Mouse (Mus musculus) hindbrain, embryonic 16.5 days (tissue): ENCODE measurements around the gene Etaa1. TPM values are rescaled to one million over a fixed set of nuclear protein-coding genes. Genes with fewer than 3 reads are reported as not detected.
A peak's percentile ranks its signal among the peaks of the same experiment; 100 is the strongest.

Experiments used
- ATAC-seq: fragments of 200-750 bp; cut with Nextera tagmentation; 2 replicates; pipeline ENCODE4 v1.8.0; 2017; ENCODE audit warnings: moderate TSS enrichment, moderate library complexity
- H3K27ac ChIP-seq: fragments of 300-500 bp; sonication (generic); 2 replicates; pipeline ENCODE4 v1.5.1; 2014; ENCODE audit warnings: low read depth, mild to moderate bottlenecking, control low read depth, low read length, moderate library complexity
- H3K27me3 ChIP-seq: fragments of 300-500 bp; sonication (generic); replicated peaks from 2 replicates; pipeline ENCODE4 v1.6.1; 2014; ENCODE audit warnings: low read length; ENCODE audit not compliant: control insufficient read depth, insufficient read depth
- H3K36me3 ChIP-seq: fragments of 300-500 bp; sonication (generic); 2 replicates; pipeline ENCODE4 v1.6.1; 2014; ENCODE audit warnings: mild to moderate bottlenecking, low read length, moderate library complexity, mixed read lengths; ENCODE audit not compliant: control insufficient read depth, insufficient read depth
- H3K4me1 ChIP-seq: fragments of 300-500 bp; sonication (generic); 2 replicates; pipeline ENCODE4 v1.6.1; 2014; ENCODE audit warnings: low read depth, low read length; ENCODE audit not compliant: control insufficient read depth, insufficient read depth
- H3K4me2 ChIP-seq: fragments of 300-500 bp; sonication (generic); 2 replicates; pipeline ENCODE4 v1.6.1; 2014; ENCODE audit warnings: mild to moderate bottlenecking, low read length, control low read depth, moderate library complexity
- H3K4me3 ChIP-seq: fragments of 300-500 bp; sonication (generic); 2 replicates; pipeline ENCODE4 v1.5.1; 2014; ENCODE audit warnings: mild to moderate bottlenecking, low read length, control low read depth, moderate library complexity
- H3K9ac ChIP-seq: fragments of 300-500 bp; sonication (generic); 2 replicates; pipeline ENCODE4 v1.6.1; 2014; ENCODE audit warnings: low read depth, mild to moderate bottlenecking, control low read depth, low read length, moderate library complexity
- H3K9me3 ChIP-seq: fragments of 300-500 bp; sonication (generic); 2 replicates; pipeline ENCODE4 v1.6.1; 2014; ENCODE audit warnings: mild to moderate bottlenecking, low read length, moderate library complexity; ENCODE audit not compliant: control insufficient read depth
- WGBS: fragments of 180-500 bp; shearing (Covaris S2); extraction: QIAGEN DNeasy Blood & Tissue Kit; methylation state at CpG from one replicate; pipeline ENCODE4 v1.1.7; 2014; 5-methylcytosine and 5-hydroxymethylcytosine counted together
- polyA plus RNA-seq: library from polyadenylated mRNA; unstranded; fragments of >200 nt; fragmentation: Nextera tagmentation; extraction: Ambion mirVana; gene quantifications from 2 replicates; pipeline ENCODE4 v1.2.1, GENCODE M21; 2015

Gene Etaa1
- polyA plus RNA-seq, result 6.6 and 8.2 TPM in 2 replicates

DNA sequence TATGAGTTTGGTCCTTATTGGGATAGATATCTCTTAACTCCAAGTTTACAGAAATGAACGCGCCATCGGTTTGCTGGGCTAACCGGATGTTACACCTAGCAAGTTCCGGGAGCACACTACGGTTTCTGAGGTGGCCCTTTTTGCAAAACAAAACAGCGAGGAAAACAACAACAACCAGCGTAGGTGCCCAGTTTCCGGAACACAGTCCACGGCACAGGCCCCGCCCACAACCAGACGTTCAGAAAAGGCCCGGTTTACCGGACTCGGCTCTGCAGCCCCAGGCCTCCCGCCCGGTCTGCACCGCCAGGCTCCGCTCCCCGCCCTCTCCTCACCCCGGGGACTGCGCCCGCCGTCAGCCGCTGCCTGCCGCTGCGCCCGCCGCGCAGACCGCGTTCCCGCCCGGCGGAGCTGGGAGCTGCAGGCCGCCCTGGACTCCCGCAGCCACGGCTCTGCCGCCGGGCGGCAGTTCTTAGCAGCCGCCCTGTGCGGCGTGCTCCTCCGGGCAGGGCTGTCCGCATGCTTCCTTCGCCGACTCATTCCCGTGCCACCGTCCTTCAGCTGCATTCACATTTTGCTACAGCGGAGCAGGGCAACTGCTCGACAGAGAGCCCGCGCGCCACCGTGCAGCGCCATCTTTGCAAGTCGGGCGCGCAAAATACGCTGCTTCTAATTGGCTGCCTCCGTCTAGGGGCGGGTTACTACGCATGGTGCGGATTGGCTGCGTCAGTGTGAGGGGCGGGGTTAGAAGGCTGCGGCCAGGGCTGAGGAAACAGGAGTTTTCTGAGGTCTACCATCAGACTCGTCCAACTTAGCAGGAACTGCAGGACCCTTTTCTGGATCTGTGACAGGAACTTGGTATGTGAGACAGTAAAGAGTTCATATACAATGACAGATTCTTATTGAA is at the start of gene Etaa1:
Gene Etaa1 (minus strand): TSS at position 645 of the 904 bp plus-strand sequence.
- peaks cover 2% of the 10 kb centered on the region; the same call in 1 of the 2 replicates for H3K36me3 ChIP-seq
- no peaks in the 10 kb centered on the region for H3K9me3 ChIP-seq
- H3K9ac ChIP-seq, result peak within 1 kb of the TSS; percentile 94
- no peaks in the 10 kb centered on the region for H3K27me3 ChIP-seq
- ATAC-seq, result peak; percentile 100
- peak within 1 kb of the TSS; percentile 77 for H3K4me2 ChIP-seq
- peak within 1 kb of the TSS; percentile 97 for H3K27ac ChIP-seq
- H3K4me1 ChIP-seq, result peaks cover 10% of the 10 kb centered on the region
- H3K4me3 ChIP-seq, result peak within 1 kb of the TSS; percentile 100
- WGBS, result under 1% methylated on average over 50 of the region's 69 CpGs

GRCm38 (mm10) chr11:17994151-17994550 is 40.5 kb upstream of the Etaa1 start:
- Histone ChIP-seq H3K4me2 (no peak overlapping the region), H3K27ac (no peak overlapping the region), H3K4me3 (no peak overlapping the region), H3K27me3 (no peaks in the 10 kb centered on the region), H3K9ac (no peak overlapping the region), H3K9me3 (no peaks in the 10 kb centered on the region), H3K36me3 (no peaks in the 10 kb centered on the region), H3K4me1 (no peaks in the 10 kb centered on the region)
- 87% methylated on average over 3 of the region's 3 CpGs for WGBS
- no peak for ATAC-seq

DNA sequence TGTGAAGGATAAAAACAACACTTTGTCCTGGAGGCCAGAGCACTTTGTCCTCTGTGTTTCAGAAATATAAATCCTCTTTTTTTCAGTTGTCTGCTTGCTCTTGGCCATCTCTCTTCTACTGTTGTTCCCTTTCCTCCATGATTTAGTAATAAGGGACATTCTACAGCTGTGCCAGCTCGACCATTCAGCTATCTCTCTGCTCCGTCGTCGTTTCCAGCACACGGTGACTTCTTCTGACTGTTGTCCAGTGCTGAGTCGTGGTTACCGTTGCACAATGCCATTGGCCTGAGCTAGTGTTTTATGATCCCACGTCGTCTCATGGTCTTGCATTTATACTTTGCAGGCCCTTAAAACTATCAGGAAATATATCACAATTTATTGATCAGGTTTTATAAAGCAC is 38.6 kb upstream of the Etaa1 start:
- ATAC-seq, result no peak
- WGBS, result 90% methylated on average over 9 of the region's 9 CpGs
- H3K4me2 ChIP-seq, result no peak overlapping the region

DNA sequence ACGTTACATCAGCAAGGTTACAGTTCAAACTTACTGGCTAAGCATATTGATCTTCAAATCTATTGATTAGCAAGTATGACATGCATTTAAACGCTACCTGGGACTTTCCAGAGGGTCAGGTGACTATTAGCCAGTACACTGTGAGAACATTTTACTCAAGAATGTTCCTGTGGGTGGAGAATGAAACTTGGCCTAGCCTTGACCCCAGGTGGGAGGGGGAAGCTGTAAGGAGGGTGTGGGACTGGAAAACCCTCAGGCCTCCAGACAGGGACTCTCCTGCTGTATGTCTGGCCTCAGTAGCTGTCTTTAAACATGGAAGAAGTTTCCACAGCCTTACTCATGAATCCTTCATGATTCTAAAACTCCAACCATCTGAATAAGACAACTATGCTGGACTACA is 29.7 kb upstream of the Etaa1 start:
- Histone ChIP-seq H3K27me3 (no peaks in the 10 kb centered on the region), H3K9ac (no peak overlapping the region), H3K4me2 (no peak overlapping the region), H3K36me3 (no peaks in the 10 kb centered on the region), H3K4me1 (no peaks in the 10 kb centered on the region), H3K9me3 (no peaks in the 10 kb centered on the region), H3K27ac (no peak overlapping the region), H3K4me3 (no peak overlapping the region)
- WGBS, result 91% methylated on average over 2 of the region's 2 CpGs
- ATAC-seq, result no peak

More for the DNA sequence above, 38.6 kb upstream of the Etaa1 start:
- no peaks in the 10 kb centered on the region for H3K36me3 ChIP-seq
- H3K4me3 ChIP-seq, result no peak overlapping the region
- no peaks in the 10 kb centered on the region for H3K27me3 ChIP-seq
- no peaks in the 10 kb centered on the region for H3K9me3 ChIP-seq
- H3K4me1 ChIP-seq, result no peaks in the 10 kb centered on the region
- H3K9ac ChIP-seq, result no peak overlapping the region
- H3K27ac ChIP-seq, result no peak overlapping the region

DNA sequence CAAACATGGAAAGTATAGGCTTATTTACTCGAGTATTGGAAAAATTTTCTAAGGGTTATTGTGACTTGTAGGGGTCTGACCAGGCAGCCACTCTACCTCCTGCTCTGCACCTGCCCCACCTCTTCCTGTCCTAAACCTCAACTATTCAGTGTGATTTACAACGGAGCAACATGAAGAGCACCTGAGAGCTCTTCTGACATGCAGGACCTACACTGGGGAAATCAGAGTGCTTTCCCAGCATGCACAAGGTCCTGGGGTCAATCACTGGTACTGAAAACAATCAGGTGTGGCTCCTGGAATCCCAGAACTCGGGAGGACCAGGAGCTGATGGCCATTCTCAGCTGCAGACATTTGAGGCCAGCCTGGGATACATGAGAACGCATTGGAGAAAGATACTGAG is 27.6 kb upstream of the Etaa1 start:
- no peak overlapping the region for H3K27ac ChIP-seq
- H3K4me1 ChIP-seq, result no peaks in the 10 kb centered on the region
- no peaks in the 10 kb centered on the region for H3K27me3 ChIP-seq
- 69% methylated on average over 4 of the region's 4 CpGs for WGBS
- no peaks in the 10 kb centered on the region for H3K36me3 ChIP-seq
- H3K9me3 ChIP-seq, result no peaks in the 10 kb centered on the region
- H3K9ac ChIP-seq, result no peak overlapping the region
- no peak overlapping the region for H3K4me2 ChIP-seq
- H3K4me3 ChIP-seq, result no peak overlapping the region
- ATAC-seq, result no peak

DNA sequence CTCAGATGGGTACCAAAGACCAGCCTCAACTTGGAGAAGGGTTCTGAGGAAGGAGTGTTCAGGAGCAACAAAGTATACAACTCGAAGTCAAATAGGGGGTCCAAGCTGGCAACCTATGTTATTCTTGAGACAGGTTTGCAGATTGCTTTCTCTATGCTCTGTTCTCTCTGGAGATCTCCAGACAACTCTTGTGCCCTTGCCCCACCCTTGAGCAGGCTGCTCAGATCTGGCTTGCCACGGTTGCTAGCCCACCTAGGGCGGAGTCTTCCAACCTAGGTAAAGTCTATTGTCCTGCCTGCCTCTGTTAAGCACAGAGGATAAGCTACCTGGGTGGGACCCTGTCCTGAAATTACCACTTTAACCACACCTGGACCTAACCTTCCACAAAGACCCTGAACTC is 21.9 kb upstream of the Etaa1 start:
- H3K36me3 ChIP-seq, result no peaks in the 10 kb centered on the region
- H3K9ac ChIP-seq, result no peak overlapping the region
- no peak overlapping the region for H3K4me2 ChIP-seq
- H3K9me3 ChIP-seq, result no peaks in the 10 kb centered on the region
- 74% methylated on average over 3 of the region's 3 CpGs for WGBS
- ATAC-seq, result no peak
- H3K27me3 ChIP-seq, result no peaks in the 10 kb centered on the region
- no peak overlapping the region for H3K4me3 ChIP-seq
- H3K27ac ChIP-seq, result no peak overlapping the region
- no peaks in the 10 kb centered on the region for H3K4me1 ChIP-seq

GRCm38 (mm10) chr11:17952791-17953190 is 884 bp downstream of the Etaa1 start:
- H3K9me3 ChIP-seq, result no peaks in the 10 kb centered on the region
- peaks cover 10% of the 10 kb centered on the region for H3K4me1 ChIP-seq
- H3K27ac ChIP-seq, result peak overlapping the region; percentile 97
- 4% methylated on average over 3 of the region's 3 CpGs for WGBS
- peak overlapping the region; percentile 94 for H3K9ac ChIP-seq
- H3K4me2 ChIP-seq, result peak overlapping the region; percentile 77
- H3K36me3 ChIP-seq, result peaks cover 2% of the 10 kb centered on the region; the same call in 1 of the 2 replicates
- no peak for ATAC-seq
- H3K4me3 ChIP-seq, result peak overlapping the region; percentile 100
- no peaks in the 10 kb centered on the region for H3K27me3 ChIP-seq

DNA sequence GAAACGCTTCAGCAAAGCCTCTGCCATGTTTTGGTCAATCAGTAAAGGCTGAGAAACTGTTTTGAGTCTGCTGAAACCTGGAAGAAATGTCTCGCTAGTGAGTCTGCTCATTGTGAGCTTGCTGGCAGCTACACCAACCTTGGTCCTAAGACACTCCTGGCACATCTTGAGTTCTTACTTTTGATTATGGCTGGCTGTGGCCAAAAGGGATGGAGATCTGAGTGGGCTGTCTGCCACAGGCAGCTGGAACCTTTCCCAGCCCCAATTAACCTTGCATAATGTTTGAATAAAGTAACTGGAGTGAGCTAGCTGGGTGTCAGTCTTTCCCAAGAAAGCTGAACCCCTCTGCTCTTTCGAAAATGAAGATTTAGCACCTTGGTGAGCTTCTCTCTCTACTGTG is 2.3 kb downstream of the Etaa1 start:
- Histone ChIP-seq H3K4me1 (peaks cover 10% of the 10 kb centered on the region), H3K9ac (no peak overlapping the region), H3K4me2 (no peak overlapping the region), H3K27me3 (no peaks in the 10 kb centered on the region), H3K36me3 (peaks cover 8% of the 10 kb centered on the region; the same call in 1 of the 2 replicates), H3K9me3 (no peaks in the 10 kb centered on the region), H3K27ac (no peak overlapping the region), H3K4me3 (no peak overlapping the region)
- ATAC-seq, result no peak
- whole genome bisulfite sequencing, result 72% methylated on average over 3 of the region's 3 CpGs

GRCm38 (mm10) chr11:17939168-17939567 is 14.5 kb downstream of the Etaa1 start:
- H3K9ac ChIP-seq, result no peak overlapping the region
- H3K9me3 ChIP-seq, result no peaks in the 10 kb centered on the region
- WGBS, result 92% methylated on average over 1 of the region's 1 CpGs
- H3K27me3 ChIP-seq, result no peaks in the 10 kb centered on the region
- no peak for ATAC-seq
- H3K36me3 ChIP-seq, result peaks cover 2% of the 10 kb centered on the region; the same call in 1 of the 2 replicates
- no peak overlapping the region for H3K4me2 ChIP-seq
- H3K4me3 ChIP-seq, result no peak overlapping the region
- H3K27ac ChIP-seq, result no peak overlapping the region
- no peaks in the 10 kb centered on the region for H3K4me1 ChIP-seq
